Mouse (Mus musculus) natural killer cell, adult 2 months (primary cell): ENCODE measurements around the gene Ehmt2.
A peak's percentile ranks its signal among the peaks of the same experiment; 100 is the strongest.
"Not testable (repeated sequence)": the region's sequence is repeated elsewhere in the genome, so short reads cannot be mapped to it uniquely, and the experiment has no call there.

Experiments used
- DNase-seq, 2 experiments: peaks; one replicate each; pipeline ENCODE4 v3.0.0; 2022; ENCODE audit warnings: low spot score in 2 of 2

The Ehmt2 gene

DNA sequence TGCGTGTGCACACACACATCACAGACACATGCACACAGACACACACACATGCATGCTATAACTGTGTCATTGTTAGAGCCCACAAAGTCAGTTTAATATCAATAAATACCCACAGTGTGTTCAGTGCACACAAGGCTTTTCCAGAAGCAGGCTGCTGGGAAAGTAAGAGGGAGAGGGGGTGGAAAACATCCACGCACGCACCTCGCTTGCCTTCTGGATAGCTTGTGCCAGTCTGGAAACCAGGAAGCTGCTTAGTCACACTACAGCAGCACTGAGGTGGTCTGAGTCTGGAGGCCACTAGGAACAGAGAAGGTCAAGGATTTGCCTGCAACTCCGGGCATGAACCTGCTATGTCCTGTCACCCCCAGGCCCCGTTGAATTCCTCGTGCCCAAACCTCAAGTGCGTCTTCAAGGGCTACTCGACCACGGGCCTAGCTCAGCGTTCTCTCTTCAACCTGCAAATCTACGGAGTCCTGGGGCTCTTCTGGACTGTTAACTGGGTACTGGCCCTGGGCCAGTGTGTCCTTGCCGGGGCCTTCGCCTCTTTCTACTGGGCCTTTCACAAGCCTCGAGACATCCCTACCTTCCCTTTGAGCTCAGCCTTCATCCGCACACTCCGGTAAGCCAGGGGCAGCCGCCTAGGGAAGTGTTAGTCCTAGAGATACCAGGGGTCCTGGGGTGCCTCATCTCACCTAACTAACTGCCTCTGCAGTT is 29.2 kb downstream of the Ehmt2 start:
- DNase-seq, result no peak

DNA sequence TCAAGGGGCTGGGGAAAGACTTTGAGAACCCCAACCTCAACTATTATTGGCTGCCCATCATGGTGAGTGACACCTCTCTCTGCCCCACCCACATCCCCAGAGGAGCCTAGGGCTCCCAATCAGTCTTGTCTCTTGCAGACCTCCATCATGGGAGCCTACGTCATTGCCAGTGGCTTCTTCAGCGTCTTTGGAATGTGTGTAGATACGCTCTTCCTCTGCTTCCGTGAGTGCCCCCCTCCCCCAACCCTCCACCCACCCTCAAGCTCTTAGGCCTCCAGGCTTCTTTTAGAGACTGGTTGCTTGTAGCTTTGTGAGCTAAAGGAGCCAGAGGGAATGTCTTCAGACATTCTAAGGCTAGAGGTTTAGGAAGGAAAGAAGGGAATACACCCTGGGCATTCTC is 30.6 kb downstream of the Ehmt2 start:
- no peak for DNase-seq

DNA sequence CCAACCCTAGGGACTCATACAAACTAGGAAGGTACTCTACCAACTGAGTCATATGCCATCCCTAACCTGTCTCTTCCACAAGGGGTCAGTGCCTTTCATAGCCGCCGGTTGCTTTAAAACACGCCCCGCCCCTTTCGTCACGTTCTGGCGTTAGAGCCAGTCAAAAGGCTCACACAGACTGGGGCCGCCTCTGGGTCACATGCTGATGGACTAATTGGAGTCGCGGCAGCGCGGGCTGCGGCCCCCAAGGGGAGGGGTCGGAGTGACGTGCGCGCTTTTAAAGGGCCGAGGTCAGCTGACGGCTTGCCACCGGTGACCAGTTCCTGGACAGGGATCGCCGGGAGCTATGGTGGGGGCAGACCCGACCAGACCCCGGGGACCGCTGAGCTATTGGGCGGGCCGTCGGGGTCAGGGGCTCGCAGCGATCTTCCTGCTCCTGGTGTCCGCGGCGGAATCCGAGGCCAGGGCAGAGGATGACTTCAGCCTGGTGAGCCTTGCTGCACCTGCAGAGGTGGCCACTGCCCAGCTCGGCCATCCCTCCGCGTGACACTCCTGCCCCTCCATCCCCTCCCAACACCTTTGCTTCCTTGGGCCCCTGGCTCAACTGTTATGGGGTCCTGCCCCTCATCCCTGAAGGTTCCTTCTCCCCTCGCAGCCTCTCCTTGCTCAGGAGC is 32.9 kb downstream of the Ehmt2 start, which contains the start of gene Neu1:
TSS of gene Neu1 (plus strand) at position 193 of the 674 bp plus-strand sequence.
- DNase-seq, result peak; percentile 96 to 97

GRCm38 (mm10) chr17:34931735-34932098 is 33.4 kb downstream of the Ehmt2 start:
- DNase-seq, result peak; percentile 13 to 35

GRCm38 (mm10) chr17:34932287-34932686 is 34.0 kb downstream of the Ehmt2 start:
- DNase-seq, result peak in 1 of 2 experiments; percentile 66

DNA sequence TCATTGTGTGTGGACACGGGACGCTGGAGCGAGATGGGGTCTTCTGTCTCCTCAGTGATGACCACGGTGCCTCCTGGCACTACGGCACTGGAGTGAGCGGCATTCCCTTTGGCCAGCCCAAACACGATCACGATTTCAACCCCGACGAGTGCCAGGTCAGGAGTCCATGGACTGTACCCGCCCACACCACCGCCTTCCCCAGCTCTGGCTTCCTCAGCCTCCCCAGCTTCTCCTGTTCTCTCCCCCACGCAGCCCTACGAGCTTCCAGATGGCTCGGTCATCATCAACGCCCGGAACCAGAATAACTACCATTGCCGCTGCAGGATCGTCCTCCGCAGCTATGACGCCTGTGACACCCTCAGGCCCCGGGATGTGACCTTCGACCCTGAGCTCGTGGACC is 35.8 kb downstream of the Ehmt2 start:
- DNase-seq, result no peak

DNA sequence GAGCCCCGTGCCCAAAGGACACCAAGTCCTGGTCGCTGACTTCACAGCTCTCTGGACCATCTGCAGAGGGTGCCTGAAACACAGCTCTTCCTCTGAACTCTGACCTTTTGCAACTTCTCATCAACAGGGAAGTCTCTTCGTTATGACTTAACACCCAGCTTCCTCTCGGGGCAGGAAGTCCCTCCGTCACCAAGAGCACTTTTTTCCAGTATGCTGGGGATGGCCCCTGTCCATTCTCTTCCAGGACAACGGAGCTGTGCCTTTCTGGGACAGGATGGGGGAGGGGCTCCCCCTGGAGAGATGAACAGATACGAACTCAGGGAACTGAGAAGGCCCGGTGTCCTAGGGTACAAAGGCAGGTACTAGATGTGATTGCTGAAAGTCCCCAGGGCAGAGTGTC is 36.6 kb downstream of the Ehmt2 start:
- DNase-seq, result no peak

DNA sequence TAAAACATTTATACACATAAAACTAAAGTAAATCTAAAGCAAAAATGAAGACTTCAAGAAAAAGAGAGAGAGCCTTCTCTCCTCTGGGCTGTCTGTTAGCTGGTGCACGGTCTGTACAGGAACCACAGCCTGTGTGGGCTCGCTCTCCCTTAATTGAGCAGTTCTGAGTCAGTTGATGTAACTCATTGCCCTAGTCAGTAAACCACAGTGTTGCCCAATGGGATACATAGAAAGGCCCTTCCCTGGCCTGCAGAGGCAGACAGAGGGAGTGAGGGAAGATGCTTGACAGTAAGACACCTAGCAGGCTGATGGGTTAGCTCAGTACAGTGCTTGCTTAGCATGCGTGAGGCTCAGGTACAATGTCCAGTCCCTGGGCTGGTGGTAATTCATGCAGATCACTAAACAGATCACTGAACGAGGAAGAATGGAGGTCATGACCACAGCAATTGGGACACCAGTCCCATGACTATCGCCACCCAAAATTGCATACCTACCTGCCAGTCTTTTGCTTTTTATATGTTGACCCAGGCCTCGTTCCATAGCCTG is 39.8 kb downstream of the Ehmt2 start:
- no peak for DNase-seq

DNA sequence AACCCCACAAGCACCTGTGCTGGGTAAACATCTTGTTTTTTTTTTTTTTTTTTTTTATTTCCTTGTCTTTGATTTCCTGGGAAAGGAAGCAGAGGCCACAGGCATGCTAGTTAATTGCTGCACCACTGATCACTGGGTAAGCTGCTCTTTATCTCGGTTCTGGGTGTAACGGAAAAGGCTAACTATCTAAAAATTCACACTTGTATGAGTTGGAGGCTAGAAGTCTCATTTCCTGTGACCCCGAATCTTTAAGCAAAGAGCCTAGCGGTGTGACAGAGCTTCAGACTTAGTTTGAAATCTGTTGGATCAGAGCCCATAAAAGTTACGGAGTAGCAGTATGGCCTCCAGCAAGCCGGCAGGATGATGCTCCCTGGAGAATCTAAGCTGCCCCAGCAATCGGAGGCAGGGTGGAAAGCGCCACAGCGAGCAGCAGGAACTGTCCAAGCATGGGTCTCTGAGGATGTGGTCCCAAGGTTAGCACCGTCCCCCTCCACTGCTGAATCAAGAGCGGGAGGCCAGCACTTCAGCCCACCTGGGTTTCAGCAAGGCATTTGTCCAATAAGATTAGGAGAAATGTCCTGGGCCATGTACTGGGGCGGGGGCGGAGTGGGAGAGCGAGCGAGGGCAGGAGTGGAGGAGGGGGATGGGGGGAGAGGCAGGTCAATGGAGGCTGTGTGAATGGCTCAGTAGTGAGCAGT is 43.2 kb downstream of the Ehmt2 start:
- DNase-seq, result peak in 1 of 2 experiments; percentile 17

GRCm38 (mm10) chr17:34943128-34943815 is 45.0 kb downstream of the Ehmt2 start:
- no peak for DNase-seq

DNA sequence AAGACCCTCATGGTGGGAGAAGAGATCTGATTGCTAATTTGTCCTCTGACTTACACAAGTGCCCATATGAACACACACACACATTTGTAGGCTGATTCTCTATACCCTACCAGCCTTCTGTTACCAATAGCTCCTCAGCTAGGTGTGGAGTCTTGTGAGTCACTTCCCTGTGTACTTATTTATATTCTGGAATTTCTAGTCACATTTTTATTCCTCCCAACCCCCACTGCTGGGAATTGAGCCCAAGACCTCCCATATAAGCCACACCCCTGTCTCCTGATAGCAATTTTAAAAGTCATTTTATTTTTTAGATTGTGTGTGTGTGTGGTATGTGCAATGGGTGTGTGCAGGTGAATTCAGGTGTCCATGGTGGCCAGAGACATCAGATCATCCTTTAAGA is 46.1 kb downstream of the Ehmt2 start:
- no peak for DNase-seq

DNA sequence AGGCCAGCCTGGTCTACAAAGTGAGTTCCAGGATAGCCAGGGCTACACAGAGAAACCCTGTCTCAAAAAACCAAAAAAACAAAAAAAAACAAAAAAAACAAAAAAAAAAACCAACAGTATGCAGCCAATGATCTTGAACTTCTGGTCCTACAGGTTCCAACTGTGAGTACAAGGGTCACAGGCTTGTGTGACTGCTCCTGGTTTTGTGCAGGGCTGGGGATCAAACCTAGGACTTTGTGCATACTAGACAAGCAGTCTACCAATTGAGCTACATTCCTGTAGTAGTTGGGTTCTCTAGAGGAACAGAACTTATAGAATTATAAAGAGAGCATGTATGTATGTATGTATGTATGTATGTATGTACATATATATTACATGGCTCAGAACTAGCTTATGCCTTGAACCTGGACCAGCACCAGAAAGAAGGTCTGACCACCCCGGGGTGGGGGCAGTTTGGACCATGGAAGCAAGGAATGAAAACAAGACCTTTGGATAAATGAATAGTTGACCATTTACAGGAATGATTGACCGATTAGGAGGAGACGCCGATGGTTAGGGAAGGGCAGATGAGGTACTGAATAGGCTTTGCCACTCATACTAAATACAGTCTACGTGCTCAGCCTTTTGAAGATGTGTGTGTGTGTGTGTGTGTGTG is 48.3 kb downstream of the Ehmt2 start:
- DNase-seq, result no peak

- no peak for DNase-seq
These were observed 49.3 kb downstream of the Ehmt2 start for GRCm38 (mm10) chr17:34947606-34948005.

- DNase-seq, result not testable (repeated sequence)
These were observed 50.7 kb downstream of the Ehmt2 start for GRCm38 (mm10) chr17:34948721-34949552.

DNA sequence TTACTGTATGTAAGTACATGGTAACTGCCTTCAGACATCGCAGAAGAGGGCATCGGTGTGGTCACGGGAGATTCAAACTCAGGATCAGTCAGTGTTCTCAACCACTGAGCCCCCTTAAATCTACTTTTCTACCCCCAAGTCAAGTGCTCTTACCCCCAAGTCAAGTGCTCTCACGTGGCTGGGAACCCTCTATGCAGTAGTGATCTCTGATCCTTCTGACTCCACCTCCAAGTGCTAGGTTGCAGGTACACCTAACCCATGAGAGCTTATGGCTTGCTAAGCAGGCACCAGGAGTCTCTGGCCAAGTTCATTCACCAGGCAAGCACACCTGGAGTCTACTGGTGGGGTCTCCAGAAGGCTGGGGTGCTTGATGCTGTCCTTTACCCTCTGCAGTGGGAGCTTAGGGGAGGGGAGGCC is 51.3 kb downstream of the Ehmt2 start:
- no peak for DNase-seq

GRCm38 (mm10) chr17:34950514-34951455 is 52.5 kb downstream of the Ehmt2 start:
- no peak for DNase-seq

- no peak for DNase-seq
These were observed 53.5 kb downstream of the Ehmt2 start for GRCm38 (mm10) chr17:34951636-34952377.

- peak; percentile 80 to 82 for DNase-seq
These were observed 54.2 kb downstream of the Ehmt2 start for GRCm38 (mm10) chr17:34952378-34953040.
